Mouse (Mus musculus) heart, embryonic 11.5 days (tissue): ENCODE data around the gene Mtfr1l. TPM values are rescaled to one million over a fixed set of nuclear protein-coding genes. Genes with fewer than 3 reads are reported as not detected.
A peak's percentile ranks its signal among the peaks of the same experiment; 100 is the strongest.

Experiments
- ATAC-seq: fragments of 200-750 bp; cut with Nextera tagmentation; replicated peaks from 2 replicates; pipeline ENCODE4 v1.8.0; 2017; ENCODE audit warnings: moderate library complexity; ENCODE audit not compliant: insufficient number of reproducible peaks, low FRiP score, low TSS enrichment
- H3K27ac ChIP-seq: fragments of 300-500 bp; sonication (generic); 2 replicates; pipeline ENCODE4 v1.5.1; 2014; ENCODE audit warnings: mild to moderate bottlenecking, low read depth, low read length
- H3K27me3 ChIP-seq: fragments of 300-500 bp; sonication (generic); 2 replicates; pipeline ENCODE4 v1.6.1; 2014; ENCODE audit warnings: mild to moderate bottlenecking, low read length, mixed read lengths; ENCODE audit not compliant: control insufficient read depth, insufficient read depth
- H3K36me3 ChIP-seq: fragments of 300-500 bp; sonication (generic); 2 replicates; pipeline ENCODE4 v1.6.1; 2014; ENCODE audit warnings: mild to moderate bottlenecking, low read length, moderate library complexity, mixed read lengths; ENCODE audit not compliant: control insufficient read depth, insufficient read depth
- H3K4me1 ChIP-seq: fragments of 300-500 bp; sonication (generic); 2 replicates; pipeline ENCODE4 v1.6.1; 2014; ENCODE audit warnings: low read length; ENCODE audit not compliant: control insufficient read depth, insufficient read depth
- H3K4me2 ChIP-seq: fragments of 300-500 bp; sonication (generic); 2 replicates; pipeline ENCODE4 v1.6.1; 2014; ENCODE audit warnings: mild to moderate bottlenecking, moderate library complexity
- H3K4me3 ChIP-seq: fragments of 300-500 bp; sonication (generic); 2 replicates; pipeline ENCODE4 v1.5.1; 2014; ENCODE audit warnings: low read depth, low read length
- H3K9ac ChIP-seq: fragments of 300-500 bp; sonication (generic); 2 replicates; pipeline ENCODE4 v1.6.1; 2014; ENCODE audit warnings: mild to moderate bottlenecking, low read depth, low read length, moderate library complexity
- H3K9me3 ChIP-seq: fragments of 300-500 bp; sonication (generic); replicated peaks from 2 replicates; pipeline ENCODE4 v1.6.1; 2016; ENCODE audit warnings: low read length; ENCODE audit not compliant: control insufficient read depth
- WGBS: fragments of 180-500 bp; shearing (Covaris S2); extraction: QIAGEN DNeasy Blood & Tissue Kit; methylation state at CpG from one replicate; pipeline ENCODE4 v1.1.7; 2014; ENCODE audit not compliant: insufficient replicate concordance; 5-methylcytosine and 5-hydroxymethylcytosine counted together
- polyA plus RNA-seq: library from polyadenylated mRNA; unstranded; fragments of >200 nt; fragmentation: Nextera tagmentation; extraction: Ambion mirVana; gene quantifications from 2 replicates; pipeline ENCODE4 v1.2.1, GENCODE M21; 2014

Gene Mtfr1l
- polyA plus RNA-seq, 1 experiment from 2014 or later = 167 TPM

- Histone ChIP-seq H3K27me3 (no peaks in the 10 kb centered on the region), H3K27ac (no peak overlapping the region), H3K4me2 (no peak overlapping the region), H3K4me3 (no peak overlapping the region), H3K36me3 (peaks cover 18% of the 10 kb centered on the region), H3K9ac (no peak overlapping the region), H3K9me3 (no peaks in the 10 kb centered on the region; the same call in 1 of the 2 replicates), H3K4me1 (peaks cover 20% of the 10 kb centered on the region)
- WGBS = 96% methylated on average over 8 of the region's 8 CpGs
- no peak for ATAC-seq
These were observed 14.7 kb upstream of the Mtfr1l start for GRCm38 (mm10) chr4:134549899-134550298.

GRCm38 (mm10) chr4:134548169-134548938, 13.2 kb upstream of the Mtfr1l start:
- no peak overlapping the region for H3K9ac ChIP-seq
- no peaks in the 10 kb centered on the region; the same call in 1 of the 2 replicates for H3K9me3 ChIP-seq
- no peak overlapping the region for H3K4me3 ChIP-seq
- 0 out of 2 replicates have a peak overlapping the region, but pooled peaks have one; percentile 3 for H3K27ac ChIP-seq
- WGBS = 55% methylated on average over 18 of the region's 18 CpGs
- no peak overlapping the region for H3K4me2 ChIP-seq
- H3K4me1 ChIP-seq = peaks cover 20% of the 10 kb centered on the region
- peaks cover 22% of the 10 kb centered on the region for H3K36me3 ChIP-seq
- no peak for ATAC-seq
- no peaks in the 10 kb centered on the region for H3K27me3 ChIP-seq

- Histone ChIP-seq H3K27ac (no peak overlapping the region), H3K36me3 (peaks cover 22% of the 10 kb centered on the region), H3K4me1 (peaks cover 18% of the 10 kb centered on the region), H3K27me3 (no peaks in the 10 kb centered on the region), H3K9ac (0 out of 2 replicates have a peak overlapping the region, but pooled peaks have one; percentile 12), H3K9me3 (no peaks in the 10 kb centered on the region; the same call in 1 of the 2 replicates), H3K4me3 (no peak overlapping the region), H3K4me2 (no peak overlapping the region)
- ATAC-seq = no peak
- WGBS = 70% methylated on average over 9 of the region's 9 CpGs
These were observed 11.9 kb upstream of the Mtfr1l start for GRCm38 (mm10) chr4:134546814-134547705.

- Histone ChIP-seq H3K4me1 (peaks cover 5% of the 10 kb centered on the region), H3K36me3 (peaks cover 27% of the 10 kb centered on the region), H3K4me3 (no peak overlapping the region), H3K9ac (no peak overlapping the region), H3K4me2 (no peak overlapping the region), H3K27ac (no peak overlapping the region), H3K9me3 (no peaks in the 10 kb centered on the region), H3K27me3 (no peaks in the 10 kb centered on the region)
- 11% methylated on average over 5 of the region's 5 CpGs for WGBS
- 0 out of 2 replicates have a peak, but pooled peaks have one; percentile 6 for ATAC-seq
These were observed 8.1 kb upstream of the Mtfr1l start for GRCm38 (mm10) chr4:134543261-134543660.

- no peaks in the 10 kb centered on the region for H3K9me3 ChIP-seq
- no peak overlapping the region for H3K9ac ChIP-seq
- no peak overlapping the region for H3K4me3 ChIP-seq
- H3K4me2 ChIP-seq = no peak overlapping the region
- WGBS = 82% methylated on average over 9 of the region's 9 CpGs
- H3K4me1 ChIP-seq = peaks cover 4% of the 10 kb centered on the region
- H3K36me3 ChIP-seq = peaks cover 24% of the 10 kb centered on the region
- no peaks in the 10 kb centered on the region for H3K27me3 ChIP-seq
- no peak overlapping the region for H3K27ac ChIP-seq
- no peak for ATAC-seq
These were observed 7.5 kb upstream of the Mtfr1l start for GRCm38 (mm10) chr4:134542726-134543125.

GRCm38 (mm10) chr4:134538997-134539580, 3.9 kb upstream of the Mtfr1l start:
- Histone ChIP-seq H3K9ac (no peak overlapping the region), H3K4me1 (peaks cover 8% of the 10 kb centered on the region), H3K9me3 (no peaks in the 10 kb centered on the region), H3K27ac (no peak overlapping the region), H3K27me3 (no peaks in the 10 kb centered on the region), H3K4me3 (no peak overlapping the region), H3K36me3 (peaks cover 15% of the 10 kb centered on the region), H3K4me2 (no peak overlapping the region)
- 84% methylated on average over 10 of the region's 10 CpGs for WGBS
- ATAC-seq = no peak

GRCm38 (mm10) chr4:134535787-134536151, 582 bp upstream of the Mtfr1l start:
- ATAC-seq = no peak

GRCm38 (mm10) chr4:134534124-134534886, 882 bp downstream of the Mtfr1l start:
- no peaks in the 10 kb centered on the region for H3K9me3 ChIP-seq
- H3K4me2 ChIP-seq = peak overlapping the region; percentile 98
- 1% methylated on average over 57 of the region's 57 CpGs for WGBS
- peak overlapping the region; percentile 88 for H3K9ac ChIP-seq
- ATAC-seq = peak; percentile 5; the same call in 1 of the 2 replicates
- H3K27ac ChIP-seq = peak overlapping the region; percentile 89
- peaks cover 31% of the 10 kb centered on the region for H3K4me1 ChIP-seq
- H3K36me3 ChIP-seq = peaks cover 17% of the 10 kb centered on the region
- H3K4me3 ChIP-seq = peak overlapping the region; percentile 99
- no peaks in the 10 kb centered on the region for H3K27me3 ChIP-seq

More at GRCm38 (mm10) chr4:134535787-134536151, 582 bp upstream of the Mtfr1l start:
- Histone ChIP-seq H3K9me3 (no peaks in the 10 kb centered on the region), H3K27me3 (no peaks in the 10 kb centered on the region), H3K4me2 (peak overlapping the region; percentile 98), H3K27ac (peak overlapping the region; percentile 54), H3K4me1 (peaks cover 31% of the 10 kb centered on the region), H3K36me3 (peaks cover 13% of the 10 kb centered on the region), H3K9ac (peak overlapping the region; percentile 67), H3K4me3 (peak overlapping the region; percentile 99)
- 20% methylated on average over 8 of the region's 8 CpGs for WGBS
